Mouse (Mus musculus): ENCODE data around the gene Eppin. TPM values are rescaled to one million over a fixed set of nuclear protein-coding genes. Genes with fewer than 3 reads are reported as not detected.

Eppin gene
- polyA plus RNA-seq, 1 experiment from 2014 or later = not detected

GRCm38 (mm10) chr2:164558426-164558825, 35.0 kb downstream of the Eppin start:
- H3K27ac ChIP-seq = no peak overlapping the region
- 74% methylated on average over 8 of the region's 8 CpGs for WGBS
- H3K27me3 ChIP-seq = peaks cover 23% of the 10 kb centered on the region
- H3K4me3 ChIP-seq = no peak overlapping the region
- no peak overlapping the region for H3K4me2 ChIP-seq
- H3K9me3 ChIP-seq (replicated peaks) = no peaks in the 10 kb centered on the region
- H3K4me1 ChIP-seq (replicated peaks) = peaks cover 11% of the 10 kb centered on the region
- no peak for ATAC-seq (replicated peaks; ENCODE audit: insufficient number of reproducible peaks, insufficient read depth, low FRiP score, low read depth)
- H3K36me3 ChIP-seq = no peaks in the 10 kb centered on the region
- H3K9ac ChIP-seq = no peak overlapping the region

- Histone ChIP-seq H3K4me2 (no peak overlapping the region), H3K4me3 (no peak overlapping the region), H3K36me3 (no peaks in the 10 kb centered on the region), H3K9ac (no peak overlapping the region), H3K4me1 (replicated peaks) (no peaks in the 10 kb centered on the region), H3K9me3 (replicated peaks) (no peaks in the 10 kb centered on the region), H3K27ac (no peak overlapping the region), H3K27me3 (peaks cover 16% of the 10 kb centered on the region; the same call in 1 of the 2 replicates)
- ATAC-seq (replicated peaks; ENCODE audit: insufficient number of reproducible peaks, insufficient read depth, low FRiP score, low read depth) = no peak
- 86% methylated on average over 9 of the region's 9 CpGs for WGBS
Measured at GRCm38 (mm10) chr2:164551502-164551901, 41.9 kb downstream of the Eppin start.

DNA sequence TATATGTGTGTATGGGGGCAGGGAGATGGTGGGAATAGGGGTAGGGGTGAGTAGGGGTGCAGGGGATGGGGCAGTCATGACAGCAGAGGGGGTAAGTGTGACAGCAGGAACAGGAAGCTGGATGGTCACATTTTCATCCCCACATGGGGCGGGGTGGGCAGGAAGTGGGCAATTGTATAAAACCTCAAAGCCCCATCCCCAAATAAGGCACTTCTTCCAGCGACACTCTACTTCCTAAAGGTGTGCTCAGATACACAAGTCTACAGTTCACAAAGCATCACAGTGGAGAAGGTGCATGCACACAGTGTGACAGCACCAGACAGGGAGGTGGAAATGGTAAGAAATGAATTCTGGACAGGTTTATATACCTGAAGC, 42.5 kb downstream of the Eppin start:
- Histone ChIP-seq H3K9ac (no peak overlapping the region), H3K4me2 (no peak overlapping the region), H3K27me3 (peaks cover 16% of the 10 kb centered on the region; the same call in 1 of the 2 replicates), H3K4me3 (no peak overlapping the region), H3K4me1 (replicated peaks) (no peaks in the 10 kb centered on the region), H3K27ac (no peak overlapping the region), H3K9me3 (replicated peaks) (no peaks in the 10 kb centered on the region), H3K36me3 (no peaks in the 10 kb centered on the region)
- no peak for ATAC-seq (replicated peaks; ENCODE audit: insufficient number of reproducible peaks, insufficient read depth, low FRiP score, low read depth)
- 57% methylated on average over 2 of the region's 2 CpGs for WGBS

GRCm38 (mm10) chr2:164549963-164550894, 43.2 kb downstream of the Eppin start:
- H3K36me3 ChIP-seq = no peaks in the 10 kb centered on the region
- H3K4me1 ChIP-seq (replicated peaks) = no peaks in the 10 kb centered on the region
- no peak overlapping the region for H3K27ac ChIP-seq
- no peak for ATAC-seq (replicated peaks; ENCODE audit: insufficient number of reproducible peaks, insufficient read depth, low FRiP score, low read depth)
- WGBS = 22% methylated on average over 10 of the region's 10 CpGs
- H3K4me3 ChIP-seq = no peak overlapping the region
- H3K4me2 ChIP-seq = no peak overlapping the region
- no peaks in the 10 kb centered on the region for H3K9me3 ChIP-seq (replicated peaks)
- H3K9ac ChIP-seq = no peak overlapping the region
- H3K27me3 ChIP-seq = peaks cover 16% of the 10 kb centered on the region; the same call in 1 of the 2 replicates

DNA sequence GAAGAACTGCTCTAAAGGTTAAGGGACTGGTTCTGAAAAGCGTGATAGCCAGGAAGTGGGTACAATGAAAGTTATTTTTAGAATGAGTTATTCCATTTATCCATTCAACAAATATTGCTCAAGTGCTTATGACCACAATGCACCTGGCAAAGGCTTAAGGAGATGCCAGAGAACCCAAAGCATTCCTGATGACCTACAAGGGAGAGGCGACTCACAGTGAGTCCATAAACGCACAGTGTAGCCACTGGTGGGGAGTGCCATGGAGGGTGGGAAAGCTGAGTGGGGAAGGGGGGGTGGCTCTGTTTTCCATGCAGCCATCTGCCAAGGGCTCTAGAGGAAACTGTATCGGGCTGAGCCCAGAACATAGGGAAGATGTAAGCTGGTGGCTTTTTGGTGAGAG, 44.1 kb downstream of the Eppin start:
- H3K4me2 ChIP-seq = no peak overlapping the region
- H3K27ac ChIP-seq = no peak overlapping the region
- H3K36me3 ChIP-seq = no peaks in the 10 kb centered on the region
- no peak for ATAC-seq (replicated peaks; ENCODE audit: insufficient number of reproducible peaks, insufficient read depth, low FRiP score, low read depth)
- no peak overlapping the region for H3K9ac ChIP-seq
- H3K27me3 ChIP-seq = peaks cover 16% of the 10 kb centered on the region; the same call in 1 of the 2 replicates
- H3K4me1 ChIP-seq (replicated peaks) = no peaks in the 10 kb centered on the region
- WGBS = 30% methylated on average over 4 of the region's 4 CpGs
- no peak overlapping the region for H3K4me3 ChIP-seq
- no peaks in the 10 kb centered on the region for H3K9me3 ChIP-seq (replicated peaks)

GRCm38 (mm10) chr2:164544454-164545097, 48.8 kb downstream of the Eppin start:
- Histone ChIP-seq H3K27ac (no peak overlapping the region), H3K36me3 (no peaks in the 10 kb centered on the region), H3K4me3 (no peak overlapping the region), H3K4me1 (replicated peaks) (no peaks in the 10 kb centered on the region), H3K4me2 (no peak overlapping the region), H3K27me3 (peaks cover 8% of the 10 kb centered on the region), H3K9me3 (replicated peaks) (no peaks in the 10 kb centered on the region), H3K9ac (no peak overlapping the region)
- 36% methylated on average over 5 of the region's 5 CpGs for WGBS
- no peak for ATAC-seq (replicated peaks; ENCODE audit: insufficient number of reproducible peaks, insufficient read depth, low FRiP score, low read depth)

DNA sequence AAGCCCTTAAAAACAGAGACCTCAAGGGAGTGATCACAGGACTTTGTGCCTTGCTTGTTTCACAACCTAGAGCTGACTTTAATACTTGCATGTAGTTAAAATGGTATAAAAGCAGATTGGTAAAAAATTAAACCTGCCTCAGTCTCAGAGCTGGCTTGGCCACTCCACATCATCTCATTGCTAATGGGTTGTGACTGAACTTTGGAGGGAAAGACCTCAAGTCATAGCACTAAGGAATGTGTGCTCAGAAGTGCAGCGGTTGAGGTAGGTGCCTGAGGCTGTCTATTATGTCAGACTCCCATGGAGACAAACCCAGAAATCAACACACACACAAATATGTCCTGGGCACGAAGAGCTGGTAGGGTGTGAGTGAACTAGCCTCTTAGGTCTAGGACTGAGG, 49.6 kb downstream of the Eppin start:
- no peaks in the 10 kb centered on the region for H3K9me3 ChIP-seq (replicated peaks)
- no peak overlapping the region for H3K4me3 ChIP-seq
- 69% methylated on average over 2 of the region's 2 CpGs for WGBS
- no peak for ATAC-seq (replicated peaks; ENCODE audit: insufficient number of reproducible peaks, insufficient read depth, low FRiP score, low read depth)
- no peak overlapping the region for H3K4me2 ChIP-seq
- H3K36me3 ChIP-seq = no peaks in the 10 kb centered on the region
- H3K4me1 ChIP-seq (replicated peaks) = no peaks in the 10 kb centered on the region
- peaks cover 8% of the 10 kb centered on the region; the same call in 1 of the 2 replicates for H3K27me3 ChIP-seq
- no peak overlapping the region for H3K27ac ChIP-seq
- no peak overlapping the region for H3K9ac ChIP-seq

GRCm38 (mm10) chr2:164542598-164542997, 50.8 kb downstream of the Eppin start:
- Histone ChIP-seq H3K27me3 (peaks cover 8% of the 10 kb centered on the region; the same call in 1 of the 2 replicates), H3K27ac (no peak overlapping the region), H3K4me1 (replicated peaks) (no peaks in the 10 kb centered on the region), H3K9me3 (replicated peaks) (no peaks in the 10 kb centered on the region), H3K4me3 (no peak overlapping the region), H3K36me3 (no peaks in the 10 kb centered on the region), H3K9ac (no peak overlapping the region), H3K4me2 (no peak overlapping the region)
- 79% methylated on average over 7 of the region's 7 CpGs for WGBS
- ATAC-seq (replicated peaks; ENCODE audit: insufficient number of reproducible peaks, insufficient read depth, low FRiP score, low read depth) = no peak

DNA sequence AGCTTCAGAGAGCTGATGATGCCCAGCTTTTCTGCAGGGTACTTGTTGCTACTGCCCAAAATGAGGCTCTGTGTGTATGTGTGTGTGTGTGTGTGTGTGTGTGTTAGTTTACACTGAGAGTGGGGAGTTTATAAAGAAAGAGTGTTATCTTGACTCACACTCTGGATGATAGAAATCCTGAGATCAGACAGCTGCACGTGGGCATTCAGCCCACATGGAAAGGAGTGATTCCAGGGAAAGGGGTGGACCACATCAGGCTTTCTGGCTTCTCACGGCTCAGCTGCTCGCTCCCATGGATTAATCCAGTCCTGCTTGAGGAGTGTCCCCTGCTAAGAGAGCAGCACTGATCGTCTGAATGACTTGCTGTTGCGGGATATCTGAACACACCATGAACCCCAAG, 51.3 kb downstream of the Eppin start:
- H3K4me2 ChIP-seq = no peak overlapping the region
- no peak overlapping the region for H3K4me3 ChIP-seq
- WGBS = 64% methylated on average over 5 of the region's 5 CpGs
- no peak overlapping the region for H3K9ac ChIP-seq
- H3K36me3 ChIP-seq = no peaks in the 10 kb centered on the region
- H3K9me3 ChIP-seq (replicated peaks) = no peaks in the 10 kb centered on the region
- peaks cover 8% of the 10 kb centered on the region; the same call in 1 of the 2 replicates for H3K27me3 ChIP-seq
- ATAC-seq (replicated peaks; ENCODE audit: insufficient number of reproducible peaks, insufficient read depth, low FRiP score, low read depth) = no peak
- H3K27ac ChIP-seq = no peak overlapping the region
- H3K4me1 ChIP-seq (replicated peaks) = no peaks in the 10 kb centered on the region

- Histone ChIP-seq H3K27me3 (peaks cover 8% of the 10 kb centered on the region; the same call in 1 of the 2 replicates), H3K36me3 (no peaks in the 10 kb centered on the region), H3K27ac (no peak overlapping the region), H3K4me1 (replicated peaks) (no peaks in the 10 kb centered on the region), H3K4me3 (no peak overlapping the region), H3K9ac (no peak overlapping the region), H3K9me3 (replicated peaks) (no peaks in the 10 kb centered on the region), H3K4me2 (no peak overlapping the region)
- 40% methylated on average over 8 of the region's 8 CpGs for WGBS
- no peak for ATAC-seq (replicated peaks; ENCODE audit: insufficient number of reproducible peaks, insufficient read depth, low FRiP score, low read depth)
Measured at GRCm38 (mm10) chr2:164540652-164541427, 52.6 kb downstream of the Eppin start.
